Mouse (Mus musculus) C2C12 (cell line): ENCODE results near the gene Mia2. TPM values are rescaled to one million over a fixed set of nuclear protein-coding genes. Genes with fewer than 3 reads are reported as not detected.

Experiments
- H3K27me3 ChIP-seq: one replicate; pipeline ENCODE4 v1.6.1; 2011; ENCODE audit not compliant: control insufficient read depth, insufficient read depth, insufficient read length
- H3K36me3 ChIP-seq: one replicate; pipeline ENCODE4 v1.6.1; 2011; ENCODE audit not compliant: control insufficient read depth, insufficient read depth
- H3K4me3 ChIP-seq: one replicate; pipeline ENCODE4 v1.5.1; 2011; ENCODE audit warnings: mild to moderate bottlenecking, control low read depth; ENCODE audit not compliant: poor library complexity, insufficient read depth, severe bottlenecking
- H3K79me2 ChIP-seq: one replicate; pipeline ENCODE4 v1.6.1; 2011; ENCODE audit not compliant: control insufficient read depth, insufficient read depth
- H3K79me3 ChIP-seq: one replicate; pipeline ENCODE4 v1.6.1; 2011; ENCODE audit warnings: low read depth, control low read depth
- H3ac ChIP-seq: one replicate; pipeline ENCODE3; 2011; ENCODE audit warnings: low read depth; ENCODE audit not compliant: control insufficient read depth, insufficient read length
- CEBPB ChIP-seq: IDR thresholded peaks from one replicate; pipeline ENCODE4 v1.6.1; 2011; ENCODE audit warnings: low read depth, mild to moderate bottlenecking, control low read depth, moderate library complexity
- CTCF ChIP-seq: IDR thresholded peaks from one replicate; pipeline ENCODE4 v1.5.1; 2011; ENCODE audit not compliant: control insufficient read depth, insufficient read depth, insufficient read length
- FOSL1 ChIP-seq: IDR thresholded peaks from one replicate; pipeline ENCODE4 v1.8.0; 2011; ENCODE audit warnings: mild to moderate bottlenecking, low read length; ENCODE audit not compliant: poor library complexity, insufficient read depth, severe bottlenecking
- MAX ChIP-seq: IDR thresholded peaks from one replicate; pipeline ENCODE4 v1.6.1; 2011; ENCODE audit warnings: mild to moderate bottlenecking, control low read depth
- MYOD1 ChIP-seq: IDR thresholded peaks from one replicate; pipeline ENCODE4 v1.6.1; 2011; ENCODE audit warnings: low read depth; ENCODE audit not compliant: control insufficient read depth, insufficient read length
- MYOG ChIP-seq: IDR thresholded peaks from one replicate; pipeline ENCODE4 v1.6.1; 2011; ENCODE audit not compliant: control insufficient read depth, insufficient read length; ENCODE audit errors: extremely low read depth
- USF1 ChIP-seq: IDR thresholded peaks from one replicate; pipeline ENCODE4 v1.6.1; 2011; ENCODE audit warnings: low read depth, mild to moderate bottlenecking, control low read depth, moderate library complexity
- polyA plus RNA-seq: library from polyadenylated mRNA; unstranded; fragments of >200 nt; fragmentation: generic; extraction: Trizol; gene quantifications from one replicate; pipeline ENCODE4 v1.2.1, GENCODE M21; 2012; ENCODE audit warnings: missing spikeins

Mia2 gene
- polyA plus RNA-seq, 1 experiment = 13.3 TPM

DNA sequence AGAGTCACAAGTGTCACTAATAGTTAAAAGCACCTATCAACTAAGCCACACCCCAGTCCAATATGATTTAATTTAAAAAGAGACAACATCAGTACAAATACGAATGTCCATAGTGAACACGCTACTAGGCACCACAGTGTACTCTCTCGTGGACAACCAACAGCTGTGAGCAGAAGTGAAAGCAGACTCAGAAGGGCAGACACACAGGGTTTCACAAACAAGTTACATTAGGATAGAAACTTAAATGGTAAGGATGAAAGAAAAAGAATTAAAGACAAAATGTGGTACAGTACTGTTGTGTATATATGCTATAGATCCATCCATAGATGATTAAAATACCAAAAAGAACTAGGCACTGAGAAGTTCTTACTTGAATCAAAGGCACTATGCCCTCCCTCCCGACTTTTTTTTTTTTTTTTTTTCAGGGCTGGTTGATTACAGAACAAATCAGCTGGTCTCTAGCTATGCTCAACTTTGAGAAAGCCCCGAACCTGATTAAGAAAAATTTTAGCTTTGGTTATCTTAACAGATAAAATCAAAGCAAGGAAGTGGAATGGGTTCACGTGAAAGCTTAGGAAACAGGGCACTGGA lies 121.2 kb downstream of the Mia2 start:
- H3K79me2 ChIP-seq = peaks cover 46% of the 10 kb centered on the region
- H3K27me3 ChIP-seq = no peaks in the 10 kb centered on the region

DNA sequence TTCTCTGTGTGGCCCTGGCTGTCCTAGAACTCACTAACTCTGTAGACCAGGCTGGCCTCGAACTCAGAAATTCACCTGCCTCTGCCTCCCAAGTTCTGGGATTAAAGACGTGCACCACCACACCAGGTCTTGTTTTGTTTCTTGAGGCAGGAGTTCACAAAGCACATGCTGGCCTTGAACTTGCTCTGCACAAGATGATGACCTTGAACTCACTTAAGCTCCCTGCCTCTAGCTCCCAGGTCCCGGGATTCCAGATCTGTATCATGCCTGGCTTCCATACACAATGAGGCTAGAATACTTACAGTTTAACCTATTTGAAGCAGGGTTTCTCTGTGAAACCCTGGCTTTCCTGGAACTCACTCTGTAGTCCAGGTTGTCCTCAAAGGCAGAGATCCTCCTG lies 121.7 kb downstream of the Mia2 start:
- no peaks in the 10 kb centered on the region for H3K36me3 ChIP-seq
- no peak overlapping the region for H3ac ChIP-seq
- H3K4me3 ChIP-seq = no peak overlapping the region
- no peaks in the 10 kb centered on the region for H3K27me3 ChIP-seq
- peaks cover 21% of the 10 kb centered on the region for H3K79me3 ChIP-seq
- peaks cover 46% of the 10 kb centered on the region for H3K79me2 ChIP-seq
- no peak for TF ChIP-seq MAX
- TF ChIP-seq USF1 = no peak
- TF ChIP-seq CTCF = no peak
- TF ChIP-seq FOSL1 = no peak
- no peak for TF ChIP-seq CEBPB
- TF ChIP-seq MYOD1 = no peak
- no peak for TF ChIP-seq MYOG

More for the DNA sequence above, 121.2 kb downstream of the Mia2 start:
- Histone ChIP-seq H3K36me3 (no peaks in the 10 kb centered on the region), H3ac (no peak overlapping the region), H3K4me3 (no peak overlapping the region), H3K79me3 (peaks cover 21% of the 10 kb centered on the region)
- no peak for TF ChIP-seq MAX

DNA sequence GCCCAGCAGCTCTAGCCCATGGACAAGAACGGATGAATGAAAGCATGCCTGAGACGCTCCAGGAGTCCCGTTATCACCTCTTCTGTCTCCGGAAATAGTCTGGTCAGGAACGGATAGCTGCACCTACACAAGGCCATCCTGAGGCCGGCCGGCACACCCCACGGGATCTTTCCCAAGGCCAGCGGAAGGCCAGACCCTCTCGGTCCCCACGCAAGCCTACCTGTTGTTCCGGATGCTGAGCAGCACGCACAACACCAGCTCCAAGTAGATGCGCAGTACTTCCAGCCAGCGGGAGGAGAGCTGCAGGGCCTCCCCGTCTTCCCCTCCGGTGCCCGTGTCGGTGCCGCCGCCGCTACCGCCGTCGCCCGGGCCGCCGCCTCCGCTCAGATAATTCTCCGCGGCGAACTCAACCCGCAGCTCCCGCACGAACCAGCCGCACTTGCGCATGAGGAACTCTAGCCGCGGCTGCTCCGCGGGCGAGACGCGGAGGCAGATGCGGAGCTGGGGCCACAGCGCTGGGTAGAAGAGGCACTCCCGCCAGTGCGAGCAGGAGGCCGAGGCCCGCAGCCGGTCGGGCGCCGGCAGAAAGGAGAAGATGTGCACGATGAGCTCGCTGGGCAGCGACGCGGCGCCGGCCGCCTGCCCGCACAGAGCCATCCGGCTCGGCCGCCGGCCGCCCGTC lies 123.2 kb downstream of the Mia2 start:
- TF ChIP-seq FOSL1 (no peak), MYOD1 (no peak), CEBPB (no peak), USF1 (no peak), CTCF (no peak), MAX (no peak), MYOG (no peak)
- peaks cover 18% of the 10 kb centered on the region for H3K79me3 ChIP-seq
- peak overlapping the region; percentile 95 for H3ac ChIP-seq
- peaks cover 42% of the 10 kb centered on the region for H3K79me2 ChIP-seq
- no peaks in the 10 kb centered on the region for H3K36me3 ChIP-seq
- H3K4me3 ChIP-seq = peak overlapping the region; percentile 72
- no peaks in the 10 kb centered on the region for H3K27me3 ChIP-seq

DNA sequence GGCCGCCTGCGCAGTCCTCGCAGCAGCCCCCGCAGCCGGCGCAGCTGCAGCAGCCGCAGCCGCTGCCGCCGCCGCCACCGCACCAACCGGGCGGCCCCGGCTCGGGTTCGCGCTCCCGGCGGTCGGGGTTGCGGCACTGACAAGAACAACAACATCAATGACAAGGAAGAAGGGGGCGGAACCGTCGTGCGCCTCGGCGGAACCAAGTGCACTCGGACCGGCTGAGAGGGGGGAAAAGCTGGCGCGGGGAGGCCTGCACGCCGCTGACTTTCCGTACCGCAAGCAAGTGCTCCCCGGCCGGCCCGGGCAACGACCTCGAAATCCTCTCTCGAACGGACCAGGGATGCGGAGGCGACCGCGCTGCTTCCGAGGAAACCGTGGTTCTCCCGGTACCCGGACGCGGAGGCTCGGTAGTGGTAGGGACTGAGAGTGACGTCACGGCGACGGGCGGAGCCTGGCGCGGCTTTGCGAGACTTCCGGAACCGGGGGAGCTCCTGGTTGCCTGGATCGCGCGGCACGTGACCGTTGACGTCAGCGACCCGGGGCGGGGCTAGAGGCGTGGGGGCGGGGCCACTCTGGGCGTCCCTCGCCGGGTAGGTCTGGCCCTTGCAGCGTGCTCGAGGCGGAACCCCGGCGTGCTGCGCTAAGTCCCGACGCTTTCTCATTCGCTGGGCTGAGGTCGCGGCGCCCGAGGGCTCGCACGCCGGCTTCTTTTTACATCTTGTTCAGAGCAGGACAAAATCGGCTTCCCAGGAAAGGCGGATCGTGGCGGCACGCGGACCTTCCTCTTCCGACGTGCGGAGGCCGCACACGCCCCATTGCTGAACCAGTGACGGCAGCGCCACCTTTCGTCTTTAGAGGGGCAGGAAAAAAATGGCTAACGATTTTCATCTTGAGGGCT lies 124.0 kb downstream of the Mia2 start, which contains the start of gene Fbxo33:
TSS of gene Fbxo33 (minus strand) at position 401 of the 901 bp plus-strand sequence.
- no peaks in the 10 kb centered on the region for H3K27me3 ChIP-seq
- peak within 1 kb of the TSS; percentile 95 for H3ac ChIP-seq
- peaks cover 42% of the 10 kb centered on the region for H3K79me2 ChIP-seq
- H3K36me3 ChIP-seq = no peaks in the 10 kb centered on the region
- H3K79me3 ChIP-seq = peaks cover 17% of the 10 kb centered on the region
- TF ChIP-seq FOSL1 (no peak), MYOG (no peak), CEBPB (no peak), CTCF (peak; percentile 52), USF1 (peak; percentile 96), MYOD1 (no peak), MAX (peak; percentile 94)
- H3K4me3 ChIP-seq = peak within 1 kb of the TSS; percentile 72

DNA sequence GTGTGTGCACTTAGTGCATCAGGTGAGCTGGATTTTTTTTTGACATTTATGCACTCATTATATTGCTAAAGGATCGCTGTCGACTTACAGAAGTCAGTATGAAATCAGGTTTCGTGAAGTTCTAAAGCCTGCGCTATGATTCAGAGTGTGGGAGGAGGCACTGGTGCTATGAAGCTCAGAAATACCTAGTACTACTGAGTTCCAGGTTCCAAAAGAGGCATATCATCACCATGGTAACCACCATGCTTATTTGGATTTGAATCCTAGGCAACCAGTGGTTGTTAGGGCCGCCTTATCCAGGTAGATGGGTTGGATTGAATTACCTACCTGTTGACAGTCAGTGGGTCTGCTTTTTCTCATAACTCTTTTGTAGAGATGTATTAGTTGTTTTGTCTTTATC lies 132.8 kb downstream of the Mia2 start:
- H3K79me2 ChIP-seq = no peaks in the 10 kb centered on the region
- TF ChIP-seq CTCF (no peak), CEBPB (no peak), MYOD1 (no peak), MYOG (no peak), MAX (no peak), USF1 (no peak), FOSL1 (no peak)
- no peak overlapping the region for H3ac ChIP-seq
- H3K27me3 ChIP-seq = no peaks in the 10 kb centered on the region
- no peaks in the 10 kb centered on the region for H3K36me3 ChIP-seq
- no peaks in the 10 kb centered on the region for H3K79me3 ChIP-seq
- no peak overlapping the region for H3K4me3 ChIP-seq
